Mouse (Mus musculus): Measurements from ENCODE around the gene Olfr857.
"Not testable (repeated sequence)": the region's sequence is repeated elsewhere in the genome, so short reads cannot be mapped to it uniquely, and the experiment has no call there.

Gene Olfr857

DNA sequence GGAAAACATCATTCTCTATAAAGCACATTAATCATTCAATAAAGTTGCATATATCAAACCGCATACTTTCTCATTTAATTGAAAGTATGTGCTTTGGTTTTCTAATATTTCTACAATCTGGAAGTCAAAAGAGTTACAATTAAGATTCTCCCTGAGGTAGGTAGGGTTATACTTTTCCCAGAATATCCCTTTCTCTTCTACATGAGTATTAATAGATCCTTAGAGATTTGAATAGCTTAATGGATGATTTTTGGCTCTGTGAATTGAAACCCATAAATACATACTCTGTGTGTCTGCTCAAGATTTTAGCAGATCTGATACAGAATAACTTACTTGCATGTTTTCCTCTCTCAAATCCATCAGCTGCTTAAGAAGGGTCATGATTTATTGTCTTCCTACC, at the start of gene Olfr857:
Gene Olfr857 (plus strand): TSS at position 301 of the 400 bp plus-strand sequence.
- DNase-seq (ENCODE audit: low spot score in 2 of 2) = no peak

DNA sequence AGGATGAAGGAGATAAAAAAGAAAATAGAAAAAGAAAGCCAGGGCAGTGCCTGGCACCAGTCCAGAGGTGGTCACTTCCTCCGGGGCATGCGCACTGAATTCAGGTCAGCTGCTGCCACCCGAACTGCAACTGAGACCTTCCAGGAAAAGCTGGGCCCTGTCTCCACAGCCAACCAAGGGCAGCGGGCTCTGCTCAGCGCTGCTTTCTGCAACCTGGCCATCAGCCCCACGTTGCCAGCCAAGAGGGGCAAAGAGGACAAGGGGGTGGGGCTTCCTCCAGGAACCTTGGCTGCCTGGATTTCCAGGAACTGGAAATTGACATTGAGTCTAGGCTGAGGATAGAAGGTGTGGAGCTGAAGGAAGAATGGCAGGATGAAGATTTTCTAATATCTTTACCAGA, 19.0 kb upstream of the Olfr857 start:
- no peak for DNase-seq (ENCODE audit: low spot score in 2 of 2)

DNA sequence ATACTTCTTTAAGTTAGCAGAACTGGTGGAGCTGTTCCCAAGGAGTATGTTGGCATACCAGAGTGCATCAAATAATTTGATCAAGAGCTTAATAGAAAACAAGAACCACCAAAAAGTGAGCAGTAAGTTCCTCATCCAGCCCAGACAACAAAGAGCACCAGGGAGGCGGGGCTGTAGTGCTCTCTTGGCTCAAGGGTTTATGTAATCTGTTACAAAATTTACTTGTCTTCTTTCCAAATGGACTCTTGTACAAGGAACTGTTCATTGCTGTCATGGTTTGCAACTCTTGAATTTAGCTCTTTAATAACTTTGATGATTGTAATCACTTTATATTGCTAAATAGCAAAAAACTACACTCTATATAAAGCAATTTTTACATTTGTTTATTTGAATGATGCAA, 17.8 kb upstream of the Olfr857 start:
- no peak for DNase-seq (ENCODE audit: low spot score in 2 of 2)

DNA sequence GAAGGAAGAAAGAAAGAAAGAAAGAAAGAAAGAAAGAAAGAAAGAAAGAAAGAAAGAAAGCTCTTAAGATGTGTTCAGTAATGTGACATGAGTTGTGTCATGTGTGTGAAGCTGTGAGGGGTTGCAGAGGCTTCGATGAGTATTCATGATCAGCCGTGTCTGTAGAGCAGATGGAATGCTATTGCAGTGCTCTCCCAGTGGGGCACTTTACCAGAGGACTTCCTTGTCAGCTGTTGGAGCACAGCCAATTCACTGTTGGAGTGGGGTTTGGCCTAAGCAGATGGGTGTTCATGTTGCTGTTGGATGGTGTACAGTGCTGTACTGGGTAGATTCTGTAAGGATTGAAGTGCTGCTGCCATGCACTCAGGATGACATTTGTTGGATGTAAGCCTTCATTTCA, 16.8 kb upstream of the Olfr857 start:
- DNase-seq (ENCODE audit: low spot score in 2 of 2) = no peak

DNA sequence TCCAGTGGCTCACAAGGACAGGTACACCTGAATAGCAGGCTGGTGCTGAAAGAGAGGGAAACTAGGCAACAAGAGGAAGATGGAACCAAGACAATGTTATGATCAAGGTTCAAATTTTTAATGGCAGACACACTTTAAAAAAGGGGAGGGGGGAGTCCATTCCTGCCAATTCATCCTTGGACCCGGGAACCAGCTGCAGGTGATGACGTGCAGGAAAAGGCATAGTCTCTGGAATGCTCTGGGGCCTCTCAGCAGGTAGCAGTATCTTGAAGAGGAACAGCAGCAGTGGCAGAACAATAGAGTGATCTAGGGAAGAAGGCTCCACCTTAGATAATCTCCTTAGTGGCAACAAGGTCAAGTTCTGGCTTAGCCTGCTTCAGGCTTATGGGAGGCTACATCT, 14.9 kb upstream of the Olfr857 start:
- not testable (repeated sequence) for DNase-seq (ENCODE audit: low spot score in 2 of 2)

DNA sequence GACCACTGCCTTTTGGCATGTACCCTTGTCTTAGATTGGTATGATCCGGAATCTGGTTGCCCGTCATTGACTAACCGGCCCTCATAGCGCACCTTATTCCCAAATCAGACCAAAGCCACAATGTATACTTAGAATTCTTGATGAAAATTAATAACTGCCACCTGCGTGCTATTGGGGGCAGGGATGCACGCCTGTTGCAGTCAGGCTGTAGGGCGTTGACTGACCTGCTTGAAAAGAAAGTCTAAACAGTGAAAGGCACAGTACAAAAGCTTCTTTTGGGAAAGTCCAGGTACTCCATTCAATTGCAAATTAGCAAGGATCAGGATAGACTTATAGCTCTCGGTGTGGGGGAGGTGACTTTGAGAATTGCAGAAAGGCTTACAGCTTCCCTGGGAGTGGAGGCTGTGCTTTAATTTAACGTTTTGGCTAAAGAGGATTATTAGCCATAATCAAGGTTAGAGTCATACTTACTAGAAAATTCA, 14.3 kb upstream of the Olfr857 start:
- DNase-seq (ENCODE audit: low spot score in 2 of 2) = not testable (repeated sequence)

DNA sequence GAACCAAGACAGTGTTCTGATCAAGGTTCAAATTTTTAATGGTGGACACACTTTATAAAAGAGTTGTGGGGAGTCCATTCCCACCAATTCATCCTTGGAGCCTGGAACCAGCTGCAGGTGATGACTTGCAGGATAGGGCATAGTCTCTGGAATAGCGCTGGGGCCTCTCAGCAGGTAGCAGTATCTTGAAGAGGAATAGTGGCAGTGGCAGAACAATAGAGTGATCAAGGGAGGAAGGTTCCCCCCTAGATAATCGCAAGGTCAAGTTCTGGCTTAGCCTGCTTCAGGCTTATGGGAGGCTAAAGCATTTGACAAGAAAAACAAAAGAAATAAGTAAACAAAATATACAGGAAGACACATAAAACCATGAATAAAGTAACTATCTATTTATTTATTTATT, 4.7 kb upstream of the Olfr857 start:
- not testable (repeated sequence) for DNase-seq (ENCODE audit: low spot score in 2 of 2)

Data from right cerebral cortex, postnatal 36 days (tissue).